Mouse (Mus musculus): ENCODE measurements around the gene Clpx.
"Not testable (repeated sequence)": the region's sequence is repeated elsewhere in the genome, so short reads cannot be mapped to it uniquely, and the experiment has no call there.

Gene Clpx

GRCm38 (mm10) chr9:65292421-65292820, 1.6 kb upstream of the Clpx start:
- DNase-seq (ENCODE audit: low spot score) = no peak

- no peak for DNase-seq (ENCODE audit: low spot score)
Observed at GRCm38 (mm10) chr9:65293119-65293518, 941 bp upstream of the Clpx start.

GRCm38 (mm10) chr9:65293580-65293972, 484 bp upstream of the Clpx start:
- DNase-seq (ENCODE audit: low spot score) = no peak

GRCm38 (mm10) chr9:65294716-65295378, 787 bp downstream of the Clpx start:
- no peak for DNase-seq (ENCODE audit: low spot score)

- DNase-seq (ENCODE audit: low spot score) = no peak
Observed at GRCm38 (mm10) chr9:65297056-65297455, 3.0 kb downstream of the Clpx start.

- no peak for DNase-seq (ENCODE audit: low spot score)
Observed at GRCm38 (mm10) chr9:65298761-65299160, 4.7 kb downstream of the Clpx start.

GRCm38 (mm10) chr9:65299650-65300049, 5.6 kb downstream of the Clpx start:
- no peak for DNase-seq (ENCODE audit: low spot score)

GRCm38 (mm10) chr9:65302327-65302983, 8.4 kb downstream of the Clpx start:
- DNase-seq (ENCODE audit: low spot score) = no peak

- no peak for DNase-seq (ENCODE audit: low spot score)
Observed at GRCm38 (mm10) chr9:65303586-65303985, 9.5 kb downstream of the Clpx start.

GRCm38 (mm10) chr9:65304300-65304699, 10.2 kb downstream of the Clpx start:
- DNase-seq (ENCODE audit: low spot score) = no peak

GRCm38 (mm10) chr9:65306672-65307071, 12.6 kb downstream of the Clpx start:
- DNase-seq (ENCODE audit: low spot score) = no peak

- no peak for DNase-seq (ENCODE audit: low spot score)
Observed at GRCm38 (mm10) chr9:65308011-65308410, 14.0 kb downstream of the Clpx start.

- DNase-seq (ENCODE audit: low spot score) = no peak
Observed at GRCm38 (mm10) chr9:65312669-65313357, 18.8 kb downstream of the Clpx start.

GRCm38 (mm10) chr9:65313846-65314245, 19.8 kb downstream of the Clpx start:
- DNase-seq (ENCODE audit: low spot score) = no peak

- DNase-seq (ENCODE audit: low spot score) = no peak
Observed at GRCm38 (mm10) chr9:65322255-65322900, 28.3 kb downstream of the Clpx start.

GRCm38 (mm10) chr9:65325971-65326370, 31.9 kb downstream of the Clpx start:
- DNase-seq (ENCODE audit: low spot score) = no peak

GRCm38 (mm10) chr9:65327371-65327770, 33.3 kb downstream of the Clpx start:
- no peak for DNase-seq (ENCODE audit: low spot score)

GRCm38 (mm10) chr9:65333958-65334357, 39.9 kb downstream of the Clpx start:
- DNase-seq (ENCODE audit: low spot score) = no peak

GRCm38 (mm10) chr9:65339146-65339545, 45.1 kb downstream of the Clpx start:
- no peak for DNase-seq (ENCODE audit: low spot score)

- no peak for DNase-seq (ENCODE audit: low spot score)
Observed at GRCm38 (mm10) chr9:65340414-65340813, 46.4 kb downstream of the Clpx start.

- DNase-seq (ENCODE audit: low spot score) = not testable (repeated sequence)
Observed at GRCm38 (mm10) chr9:65345439-65345838, 51.4 kb downstream of the Clpx start.

- DNase-seq (ENCODE audit: low spot score) = peak; percentile 85
Observed at GRCm38 (mm10) chr9:65345854-65346475, 51.9 kb downstream of the Clpx start, which contains the start of gene Pdcd7. Pdcd7 (plus strand) TSS chr9:65346104.
